Mouse (Mus musculus): ENCODE measurements around the gene Fry. TPM values are rescaled to one million over a fixed set of nuclear protein-coding genes. Genes with fewer than 3 reads are reported as not detected.

Fry gene
- polyA plus RNA-seq, 1 experiment from 2014 or later = 7.1 TPM

DNA sequence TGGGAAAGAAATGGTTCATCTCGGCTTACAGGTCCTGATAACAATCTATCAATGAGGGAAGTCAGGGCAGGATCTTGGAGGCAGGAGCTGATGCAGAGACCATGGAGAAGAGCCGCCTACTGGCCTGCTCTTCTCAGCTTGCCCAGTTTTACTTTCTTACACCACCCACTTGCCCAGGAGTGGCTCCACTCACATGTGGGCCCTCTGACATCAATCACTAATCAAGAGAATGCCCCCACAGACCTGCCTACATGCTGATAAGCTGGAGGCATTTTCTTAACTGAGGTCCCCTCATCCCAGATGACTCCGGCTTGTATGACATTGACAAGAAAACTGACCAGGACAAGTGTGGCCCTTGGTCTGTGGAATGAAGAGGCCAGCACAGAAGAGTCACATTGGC is 16.2 kb downstream of the Fry start:
- H3K9ac ChIP-seq = no peak overlapping the region
- H3K27me3 ChIP-seq = no peaks in the 10 kb centered on the region
- no peaks in the 10 kb centered on the region for H3K36me3 ChIP-seq
- no peak for ATAC-seq (ENCODE audit: borderline replicate concordance, extremely low read depth, low FRiP score, low TSS enrichment)
- H3K9me3 ChIP-seq = no peaks in the 10 kb centered on the region
- H3K4me3 ChIP-seq = no peak overlapping the region
- WGBS = 67% methylated on average over 3 of the region's 3 CpGs
- H3K4me1 ChIP-seq = no peaks in the 10 kb centered on the region
- no peak overlapping the region for H3K27ac ChIP-seq
- H3K4me2 ChIP-seq = no peak overlapping the region

DNA sequence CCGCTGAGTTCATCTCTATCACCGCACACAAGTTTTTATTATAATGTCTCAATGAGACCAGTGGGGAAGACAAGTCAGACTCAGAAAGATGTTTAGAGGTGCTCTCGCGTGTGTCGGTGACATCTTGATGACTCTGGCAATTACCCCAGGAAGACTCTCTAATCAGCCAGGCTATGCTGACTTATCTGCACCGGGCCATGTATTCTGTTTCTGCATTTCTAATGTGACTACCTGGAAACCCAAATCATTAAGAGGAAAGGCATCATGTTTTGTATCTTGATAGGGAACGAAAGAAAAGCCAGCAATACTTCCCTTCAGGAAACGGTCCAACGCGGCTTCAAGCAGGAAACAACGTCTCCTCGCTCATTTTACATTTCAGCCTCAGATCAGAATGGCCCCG is 17.1 kb downstream of the Fry start:
- H3K9ac ChIP-seq = no peak overlapping the region
- no peak for ATAC-seq (ENCODE audit: borderline replicate concordance, extremely low read depth, low FRiP score, low TSS enrichment)
- H3K36me3 ChIP-seq = no peaks in the 10 kb centered on the region
- H3K27me3 ChIP-seq = no peaks in the 10 kb centered on the region
- H3K4me1 ChIP-seq = no peaks in the 10 kb centered on the region
- H3K27ac ChIP-seq = no peak overlapping the region
- WGBS = 85% methylated on average over 13 of the region's 13 CpGs
- H3K9me3 ChIP-seq = no peaks in the 10 kb centered on the region
- no peak overlapping the region for H3K4me2 ChIP-seq
- no peak overlapping the region for H3K4me3 ChIP-seq

- H3K36me3 ChIP-seq = no peaks in the 10 kb centered on the region
- no peak overlapping the region for H3K4me3 ChIP-seq
- no peak for ATAC-seq (ENCODE audit: borderline replicate concordance, extremely low read depth, low FRiP score, low TSS enrichment)
Measured at GRCm38 (mm10) chr5:150137772-150138451, 19.5 kb downstream of the Fry start.

DNA sequence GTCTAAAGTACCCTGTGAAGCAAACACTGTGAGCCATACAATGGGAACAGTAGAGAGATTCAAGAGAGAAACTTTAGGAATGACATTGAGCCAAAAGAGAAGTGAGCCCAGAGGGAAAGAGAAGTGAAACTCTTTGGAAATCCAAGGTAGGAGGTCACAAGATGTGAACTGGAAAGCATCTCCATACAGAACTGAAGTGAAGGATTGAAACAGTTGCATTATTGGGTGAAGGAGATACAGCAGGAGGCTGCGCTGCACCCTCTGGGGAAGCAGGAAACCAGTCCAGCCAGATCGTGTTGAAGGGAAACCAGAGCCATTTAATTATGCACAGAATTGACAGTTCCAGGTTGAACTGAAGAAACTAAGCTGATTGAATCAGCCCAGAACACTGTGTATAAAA is 22.1 kb downstream of the Fry start:
- H3K4me1 ChIP-seq = peaks cover 6% of the 10 kb centered on the region; the same call in 1 of the 2 replicates
- WGBS = 54% methylated on average over 2 of the region's 2 CpGs
- no peak overlapping the region for H3K4me2 ChIP-seq
- H3K9ac ChIP-seq = no peak overlapping the region
- no peaks in the 10 kb centered on the region for H3K36me3 ChIP-seq
- H3K4me3 ChIP-seq = no peak overlapping the region
- H3K9me3 ChIP-seq = no peaks in the 10 kb centered on the region
- no peaks in the 10 kb centered on the region for H3K27me3 ChIP-seq
- ATAC-seq (ENCODE audit: borderline replicate concordance, extremely low read depth, low FRiP score, low TSS enrichment) = no peak
- H3K27ac ChIP-seq = no peak overlapping the region

More at GRCm38 (mm10) chr5:150137772-150138451, 19.5 kb downstream of the Fry start:
- Histone ChIP-seq H3K4me1 (no peaks in the 10 kb centered on the region), H3K27me3 (no peaks in the 10 kb centered on the region), H3K27ac (no peak overlapping the region), H3K9ac (no peak overlapping the region), H3K9me3 (no peaks in the 10 kb centered on the region), H3K4me2 (no peak overlapping the region)
- 87% methylated on average over 9 of the region's 9 CpGs for WGBS

DNA sequence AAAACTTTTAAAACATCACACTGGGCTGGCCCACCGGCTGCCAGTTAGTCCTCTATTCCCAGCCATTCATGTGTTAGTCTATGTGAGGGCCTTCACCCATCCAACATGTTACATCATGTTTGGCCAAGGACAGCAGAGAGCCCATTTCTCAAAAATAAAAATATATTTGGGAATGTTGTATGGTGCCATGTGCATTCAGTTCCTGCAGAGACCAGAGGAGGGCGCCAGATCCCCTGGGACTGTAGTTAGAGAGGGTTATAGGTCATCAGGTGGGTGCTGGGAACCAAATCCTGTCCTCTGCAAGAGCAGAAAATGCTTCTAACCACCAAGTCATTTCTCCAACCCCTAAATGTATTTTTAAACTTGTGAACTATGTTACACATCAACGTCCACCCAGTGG is 27.5 kb downstream of the Fry start:
- Histone ChIP-seq H3K9me3 (no peaks in the 10 kb centered on the region), H3K36me3 (no peaks in the 10 kb centered on the region), H3K4me1 (peaks cover 6% of the 10 kb centered on the region; the same call in 1 of the 2 replicates), H3K9ac (no peak overlapping the region), H3K4me2 (no peak overlapping the region), H3K4me3 (no peak overlapping the region), H3K27ac (no peak overlapping the region), H3K27me3 (no peaks in the 10 kb centered on the region)
- no peak for ATAC-seq (ENCODE audit: borderline replicate concordance, extremely low read depth, low FRiP score, low TSS enrichment)
- WGBS = 88% methylated on average over 3 of the region's 3 CpGs

DNA sequence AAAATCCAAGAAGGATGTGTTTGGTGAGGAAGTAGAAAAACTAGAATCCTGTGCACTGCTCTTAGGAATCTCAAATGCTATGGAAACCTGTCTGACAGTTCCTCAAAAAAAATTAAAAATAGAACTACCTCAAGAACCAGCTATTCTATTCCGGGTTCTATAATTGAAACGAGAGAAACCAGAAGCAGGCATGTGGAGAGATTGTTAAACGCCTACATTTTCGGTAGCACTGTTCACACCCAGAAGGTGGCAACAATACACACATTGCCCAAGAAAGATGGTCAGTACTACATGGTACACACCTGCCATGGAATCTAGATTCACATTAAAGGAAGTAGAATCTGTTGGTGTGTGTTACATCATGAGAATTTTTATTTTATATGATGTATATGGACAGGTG is 28.2 kb downstream of the Fry start:
- ATAC-seq (ENCODE audit: borderline replicate concordance, extremely low read depth, low FRiP score, low TSS enrichment) = no peak
- no peaks in the 10 kb centered on the region for H3K36me3 ChIP-seq
- no peak overlapping the region for H3K4me3 ChIP-seq
- H3K9me3 ChIP-seq = no peaks in the 10 kb centered on the region
- H3K9ac ChIP-seq = no peak overlapping the region
- H3K4me1 ChIP-seq = peaks cover 6% of the 10 kb centered on the region; the same call in 1 of the 2 replicates
- 90% methylated on average over 4 of the region's 4 CpGs for WGBS
- no peak overlapping the region for H3K4me2 ChIP-seq
- no peak overlapping the region for H3K27ac ChIP-seq
- no peaks in the 10 kb centered on the region for H3K27me3 ChIP-seq

GRCm38 (mm10) chr5:150149725-150150124 is 31.3 kb downstream of the Fry start:
- WGBS = 48% methylated on average over 11 of the region's 11 CpGs
- Histone ChIP-seq H3K4me1 (peaks cover 11% of the 10 kb centered on the region), H3K4me3 (no peak overlapping the region), H3K4me2 (no peak overlapping the region), H3K36me3 (no peaks in the 10 kb centered on the region), H3K9me3 (no peaks in the 10 kb centered on the region), H3K9ac (no peak overlapping the region), H3K27ac (no peak overlapping the region), H3K27me3 (no peaks in the 10 kb centered on the region)
- ATAC-seq (ENCODE audit: borderline replicate concordance, extremely low read depth, low FRiP score, low TSS enrichment) = no peak

- Histone ChIP-seq H3K36me3 (no peaks in the 10 kb centered on the region), H3K4me2 (no peak overlapping the region), H3K27ac (no peak overlapping the region), H3K4me3 (no peak overlapping the region), H3K4me1 (peaks cover 14% of the 10 kb centered on the region), H3K9me3 (no peaks in the 10 kb centered on the region), H3K27me3 (no peaks in the 10 kb centered on the region), H3K9ac (no peak overlapping the region)
- ATAC-seq (ENCODE audit: borderline replicate concordance, extremely low read depth, low FRiP score, low TSS enrichment) = no peak
- WGBS = 85% methylated on average over 4 of the region's 4 CpGs
Measured at GRCm38 (mm10) chr5:150150986-150151385, 32.5 kb downstream of the Fry start.

DNA sequence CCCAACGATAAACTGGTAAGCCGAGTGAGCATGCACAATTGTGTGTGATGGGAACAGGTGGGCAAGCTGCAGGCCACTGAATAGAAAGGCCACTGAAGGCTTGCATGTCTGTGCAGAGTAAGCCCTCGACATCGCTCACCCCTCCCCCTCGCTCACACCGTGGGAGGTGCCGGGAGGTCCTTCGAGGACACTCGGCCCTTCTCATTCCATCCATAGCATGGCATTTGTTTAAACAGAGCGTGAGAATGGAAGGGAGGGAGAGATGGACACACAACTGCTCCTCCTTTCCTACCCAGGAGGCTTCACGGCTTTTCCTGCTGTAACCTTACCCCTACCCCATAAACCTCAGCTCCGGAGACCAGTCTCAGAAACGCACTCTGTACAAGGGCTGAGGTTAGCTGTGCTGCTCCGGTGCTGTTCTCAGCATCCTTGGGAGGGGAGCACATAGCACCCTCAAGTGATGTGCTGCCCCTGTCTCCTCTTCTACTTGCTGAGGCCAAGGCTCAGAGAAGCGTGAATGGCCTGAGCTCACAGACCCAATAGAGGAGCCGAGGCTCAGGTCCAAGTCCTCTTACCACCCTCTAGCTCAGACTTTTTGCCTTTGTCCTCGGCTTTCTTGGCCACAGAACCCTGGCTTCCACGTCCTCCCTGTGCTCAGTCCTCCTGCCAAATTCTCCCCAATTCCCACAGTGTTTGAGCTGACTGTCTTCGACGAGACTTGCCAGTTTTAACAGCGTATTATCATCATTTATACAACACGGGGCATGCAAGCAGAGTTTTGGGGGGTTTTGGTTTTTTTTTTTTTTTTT is 33.8 kb downstream of the Fry start:
- H3K4me3 ChIP-seq = no peak overlapping the region
- H3K4me2 ChIP-seq = peak overlapping the region; percentile 32
- H3K9ac ChIP-seq = no peak overlapping the region
- H3K27me3 ChIP-seq = no peaks in the 10 kb centered on the region
- peak; percentile 56 for ATAC-seq (ENCODE audit: borderline replicate concordance, extremely low read depth, low FRiP score, low TSS enrichment)
- no peaks in the 10 kb centered on the region for H3K9me3 ChIP-seq
- no peaks in the 10 kb centered on the region for H3K36me3 ChIP-seq
- peaks cover 14% of the 10 kb centered on the region for H3K4me1 ChIP-seq
- no peak overlapping the region for H3K27ac ChIP-seq
- WGBS = 32% methylated on average over 22 of the region's 22 CpGs

DNA sequence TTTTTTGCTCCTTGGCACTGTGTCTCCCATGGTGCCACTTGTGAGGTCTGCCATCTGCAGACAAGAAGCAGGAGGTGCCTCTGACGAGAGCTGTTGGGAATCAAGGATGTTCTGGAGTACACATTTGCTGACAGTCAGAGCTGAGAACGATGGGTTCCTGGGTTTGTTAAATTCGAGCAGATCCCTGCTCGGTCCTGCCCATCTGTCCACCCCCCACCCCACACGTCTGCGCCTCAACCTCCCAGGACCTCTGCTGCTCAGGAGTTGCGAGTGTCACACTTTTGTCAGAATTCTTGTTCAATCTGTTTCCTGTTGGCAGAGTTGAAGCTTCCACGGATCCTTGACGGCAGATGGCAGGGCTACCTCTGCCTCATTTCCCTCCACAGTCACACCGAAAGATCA is 34.4 kb downstream of the Fry start:
- H3K4me3 ChIP-seq = no peak overlapping the region
- no peaks in the 10 kb centered on the region for H3K9me3 ChIP-seq
- no peak for ATAC-seq (ENCODE audit: borderline replicate concordance, extremely low read depth, low FRiP score, low TSS enrichment)
- peaks cover 14% of the 10 kb centered on the region for H3K4me1 ChIP-seq
- 39% methylated on average over 10 of the region's 10 CpGs for WGBS
- H3K27me3 ChIP-seq = no peaks in the 10 kb centered on the region
- H3K27ac ChIP-seq = no peak overlapping the region
- H3K4me2 ChIP-seq = no peak overlapping the region
- no peaks in the 10 kb centered on the region for H3K36me3 ChIP-seq
- no peak overlapping the region for H3K9ac ChIP-seq

DNA sequence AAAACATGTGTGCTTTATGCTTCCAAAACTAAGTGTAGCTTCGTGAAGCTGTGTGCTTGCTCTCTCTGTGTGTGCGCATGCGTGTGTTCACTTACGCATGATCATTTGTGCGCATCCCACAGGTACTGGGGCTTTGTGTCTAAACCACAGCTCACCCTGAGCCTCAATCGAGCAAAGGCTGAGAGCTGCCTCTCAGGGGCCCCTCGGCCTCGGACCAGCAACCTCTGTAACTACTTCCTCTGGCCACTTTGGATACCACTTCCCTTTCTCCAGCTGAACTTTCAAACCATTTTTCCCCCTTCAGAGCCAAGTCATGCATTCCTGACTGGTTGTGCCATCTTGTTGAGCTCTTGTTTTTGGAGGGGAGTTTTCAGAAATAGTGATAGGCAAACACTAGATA is 36.9 kb downstream of the Fry start:
- peaks cover 14% of the 10 kb centered on the region for H3K4me1 ChIP-seq
- no peak for ATAC-seq (ENCODE audit: borderline replicate concordance, extremely low read depth, low FRiP score, low TSS enrichment)
- H3K9me3 ChIP-seq = no peaks in the 10 kb centered on the region
- H3K27ac ChIP-seq = no peak overlapping the region
- no peaks in the 10 kb centered on the region for H3K27me3 ChIP-seq
- 76% methylated on average over 8 of the region's 8 CpGs for WGBS
- H3K4me2 ChIP-seq = no peak overlapping the region
- no peaks in the 10 kb centered on the region for H3K36me3 ChIP-seq
- H3K9ac ChIP-seq = no peak overlapping the region
- H3K4me3 ChIP-seq = no peak overlapping the region

GRCm38 (mm10) chr5:150156063-150156786 is 37.8 kb downstream of the Fry start:
- peaks cover 14% of the 10 kb centered on the region for H3K4me1 ChIP-seq
- H3K4me3 ChIP-seq = no peak overlapping the region
- H3K4me2 ChIP-seq = no peak overlapping the region
- 74% methylated on average over 16 of the region's 16 CpGs for WGBS
- no peaks in the 10 kb centered on the region for H3K27me3 ChIP-seq
- H3K9ac ChIP-seq = no peak overlapping the region
- ATAC-seq (ENCODE audit: borderline replicate concordance, extremely low read depth, low FRiP score, low TSS enrichment) = no peak
- no peaks in the 10 kb centered on the region for H3K36me3 ChIP-seq
- no peak overlapping the region for H3K27ac ChIP-seq
- no peaks in the 10 kb centered on the region for H3K9me3 ChIP-seq
